Mouse (Mus musculus) hindbrain, embryonic 15.5 days (tissue): Measurements from ENCODE around the gene Cgnl1. TPM values are rescaled to one million over a fixed set of nuclear protein-coding genes. Genes with fewer than 3 reads are reported as not detected.
"Not testable (repeated sequence)": the region's sequence is repeated elsewhere in the genome, so short reads cannot be mapped to it uniquely, and the experiment has no call there.

Experiments used
- ATAC-seq: fragments of 200-750 bp; cut with Nextera tagmentation; 2 replicates; pipeline ENCODE4 v1.8.0; 2017; ENCODE audit warnings: low read depth, moderate number of reproducible peaks, moderate TSS enrichment; ENCODE audit not compliant: low FRiP score
- H3K27ac ChIP-seq: fragments of 300-500 bp; sonication (generic); replicated peaks from 2 replicates; pipeline ENCODE4 v1.5.1; 2015; ENCODE audit warnings: mild to moderate bottlenecking, inconsistent platforms
- H3K27me3 ChIP-seq: fragments of 300-500 bp; sonication (generic); 2 replicates; pipeline ENCODE4 v1.6.1; 2015; ENCODE audit warnings: control low read depth, inconsistent platforms
- H3K36me3 ChIP-seq: fragments of 300-500 bp; sonication (generic); 2 replicates; pipeline ENCODE4 v1.6.1; 2015; ENCODE audit warnings: control low read depth, inconsistent platforms
- H3K4me1 ChIP-seq: fragments of 300-500 bp; sonication (generic); replicated peaks from 2 replicates; pipeline ENCODE4 v1.6.1; 2015; ENCODE audit warnings: control low read depth, inconsistent platforms
- H3K4me2 ChIP-seq: fragments of 300-500 bp; sonication (generic); 2 replicates; pipeline ENCODE4 v1.6.1; 2015; ENCODE audit warnings: moderate library complexity, mild to moderate bottlenecking, inconsistent platforms
- H3K4me3 ChIP-seq: fragments of 300-500 bp; sonication (generic); 2 replicates; pipeline ENCODE4 v1.5.1; 2015; ENCODE audit warnings: mild to moderate bottlenecking, inconsistent platforms
- H3K9ac ChIP-seq: fragments of 300-500 bp; sonication (generic); 2 replicates; pipeline ENCODE4 v1.6.1; 2015; ENCODE audit warnings: inconsistent platforms
- H3K9me3 ChIP-seq: fragments of 300-500 bp; sonication (generic); 2 replicates; pipeline ENCODE4 v1.6.1; 2016; ENCODE audit warnings: control low read depth, inconsistent platforms
- WGBS: fragments of 180-500 bp; shearing (Covaris S2); methylation state at CpG from one replicate; pipeline ENCODE4 v1.1.7; 2015; 5-methylcytosine and 5-hydroxymethylcytosine counted together
- polyA plus RNA-seq: library from polyadenylated mRNA; unstranded; fragments of >200 nt; fragmentation: Nextera tagmentation; extraction: Ambion mirVana; gene quantifications from 2 replicates; pipeline ENCODE4 v1.2.1, GENCODE M21; 2015

Gene Cgnl1
- polyA plus RNA-seq, 1 experiment from 2014 or later, result 6.7 TPM

DNA sequence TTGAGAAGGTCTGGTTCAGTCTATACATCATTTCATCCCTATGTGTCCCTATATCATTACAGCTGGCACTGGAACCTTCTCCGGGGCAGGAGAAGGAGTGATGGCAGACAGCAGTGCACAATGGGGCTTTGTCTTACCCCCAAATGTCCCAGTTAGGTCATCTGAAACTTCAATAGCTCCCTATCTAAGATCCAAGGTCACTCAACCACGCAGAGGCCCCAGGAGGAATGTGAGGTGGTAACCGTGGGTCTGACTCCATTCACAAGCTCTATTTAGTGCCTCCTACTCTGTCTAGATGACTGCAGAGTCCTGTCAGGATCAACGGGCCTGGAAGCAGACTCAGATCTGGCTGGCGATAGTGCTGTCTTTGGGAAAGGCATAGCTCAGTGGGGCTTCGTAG lies 142.5 kb downstream of the Cgnl1 start:
- no peaks in the 10 kb centered on the region for H3K36me3 ChIP-seq
- H3K27me3 ChIP-seq, result no peaks in the 10 kb centered on the region
- ATAC-seq, result no peak
- no peaks in the 10 kb centered on the region for H3K9me3 ChIP-seq
- no peak overlapping the region for H3K4me2 ChIP-seq
- no peak overlapping the region for H3K4me3 ChIP-seq
- 44% methylated on average over 6 of the region's 6 CpGs for WGBS
- no peak overlapping the region for H3K27ac ChIP-seq
- no peaks in the 10 kb centered on the region for H3K4me1 ChIP-seq
- H3K9ac ChIP-seq, result no peak overlapping the region

DNA sequence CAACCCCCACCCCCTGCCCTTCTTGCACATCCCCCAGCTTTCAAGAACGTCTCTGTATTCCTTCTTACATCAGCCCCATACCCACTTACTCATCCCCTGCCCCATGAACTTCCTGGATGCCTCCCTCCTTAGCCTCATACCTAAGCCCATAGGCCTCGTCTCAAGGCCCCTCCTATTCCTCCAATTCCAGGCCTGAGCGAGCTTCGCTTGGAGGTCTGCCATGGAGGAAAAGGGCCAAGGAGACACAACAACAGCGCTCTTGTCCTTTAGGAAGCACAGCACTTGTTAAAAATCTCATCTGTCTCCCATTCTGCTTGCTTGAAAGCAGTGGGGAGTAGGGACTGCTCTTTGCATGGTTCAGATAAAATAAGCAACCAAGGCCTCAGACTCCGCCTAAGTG lies 143.1 kb downstream of the Cgnl1 start:
- Histone ChIP-seq H3K27ac (no peak overlapping the region), H3K9me3 (no peaks in the 10 kb centered on the region), H3K4me1 (no peaks in the 10 kb centered on the region), H3K36me3 (no peaks in the 10 kb centered on the region), H3K27me3 (no peaks in the 10 kb centered on the region), H3K4me3 (no peak overlapping the region), H3K9ac (no peak overlapping the region), H3K4me2 (no peak overlapping the region)
- 69% methylated on average over 6 of the region's 6 CpGs for WGBS
- ATAC-seq, result no peak

DNA sequence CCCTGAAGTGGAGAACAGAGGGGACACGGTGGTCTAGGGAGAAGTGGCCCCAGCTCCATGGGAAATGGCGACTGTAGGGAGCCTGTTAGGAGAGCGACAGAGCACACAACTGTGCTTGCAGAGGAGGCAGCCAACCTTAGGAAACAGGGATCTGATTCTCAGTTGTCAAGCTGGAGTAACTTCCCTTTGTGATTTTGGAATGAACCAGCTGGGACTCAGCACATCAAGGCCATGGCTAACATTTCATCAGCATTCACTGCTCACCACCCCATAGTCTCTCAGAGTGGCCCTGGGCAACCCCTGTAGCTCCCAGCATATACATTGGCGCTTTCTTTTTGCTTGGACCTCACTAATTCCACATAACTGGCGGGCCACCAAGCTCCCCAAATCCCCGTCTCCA lies 145.4 kb downstream of the Cgnl1 start:
- Histone ChIP-seq H3K27me3 (no peaks in the 10 kb centered on the region), H3K9me3 (no peaks in the 10 kb centered on the region), H3K4me2 (no peak overlapping the region), H3K9ac (no peak overlapping the region), H3K27ac (no peak overlapping the region), H3K36me3 (no peaks in the 10 kb centered on the region), H3K4me1 (no peaks in the 10 kb centered on the region), H3K4me3 (no peak overlapping the region)
- 87% methylated on average over 6 of the region's 6 CpGs for WGBS
- ATAC-seq, result no peak

DNA sequence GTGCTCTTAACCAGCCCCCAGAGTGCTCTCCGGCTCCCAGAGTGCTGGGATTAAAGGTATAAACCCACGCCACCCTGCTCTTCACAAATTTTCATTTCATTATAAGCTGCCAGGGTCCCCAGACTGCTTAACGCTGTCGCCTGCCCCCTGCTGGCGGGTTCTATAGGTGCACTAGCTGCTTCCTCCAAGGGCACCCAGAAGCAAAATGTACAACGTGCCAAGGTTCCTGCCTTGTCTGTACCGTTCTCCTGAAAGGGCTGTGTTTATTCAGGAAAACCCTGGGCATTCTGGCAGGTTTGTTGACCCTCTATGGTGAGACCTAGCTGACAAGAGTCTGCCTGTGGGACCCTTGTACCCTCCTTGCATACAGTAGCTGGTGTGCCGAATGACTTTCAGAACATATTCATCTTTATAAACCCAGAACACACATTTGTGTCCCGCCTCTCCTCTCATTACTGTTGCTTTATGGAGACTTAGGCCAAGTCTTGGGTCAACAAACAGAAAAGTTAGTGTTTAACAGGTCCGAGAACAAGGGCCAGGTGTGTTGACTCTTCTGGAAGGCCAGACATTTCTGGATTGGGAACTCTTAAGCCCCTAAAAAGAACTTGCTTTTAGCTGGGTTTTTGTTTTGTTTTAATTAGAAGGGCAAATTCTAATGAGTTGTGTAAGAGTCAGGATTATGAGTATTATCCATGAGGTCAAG lies 146.5 kb downstream of the Cgnl1 start:
- Histone ChIP-seq H3K9me3 (no peaks in the 10 kb centered on the region), H3K27ac (no peak overlapping the region), H3K36me3 (no peaks in the 10 kb centered on the region), H3K27me3 (no peaks in the 10 kb centered on the region), H3K4me1 (no peaks in the 10 kb centered on the region), H3K9ac (no peak overlapping the region), H3K4me2 (no peak overlapping the region), H3K4me3 (no peak overlapping the region)
- ATAC-seq, result no peak
- WGBS, result 52% methylated on average over 10 of the region's 10 CpGs

DNA sequence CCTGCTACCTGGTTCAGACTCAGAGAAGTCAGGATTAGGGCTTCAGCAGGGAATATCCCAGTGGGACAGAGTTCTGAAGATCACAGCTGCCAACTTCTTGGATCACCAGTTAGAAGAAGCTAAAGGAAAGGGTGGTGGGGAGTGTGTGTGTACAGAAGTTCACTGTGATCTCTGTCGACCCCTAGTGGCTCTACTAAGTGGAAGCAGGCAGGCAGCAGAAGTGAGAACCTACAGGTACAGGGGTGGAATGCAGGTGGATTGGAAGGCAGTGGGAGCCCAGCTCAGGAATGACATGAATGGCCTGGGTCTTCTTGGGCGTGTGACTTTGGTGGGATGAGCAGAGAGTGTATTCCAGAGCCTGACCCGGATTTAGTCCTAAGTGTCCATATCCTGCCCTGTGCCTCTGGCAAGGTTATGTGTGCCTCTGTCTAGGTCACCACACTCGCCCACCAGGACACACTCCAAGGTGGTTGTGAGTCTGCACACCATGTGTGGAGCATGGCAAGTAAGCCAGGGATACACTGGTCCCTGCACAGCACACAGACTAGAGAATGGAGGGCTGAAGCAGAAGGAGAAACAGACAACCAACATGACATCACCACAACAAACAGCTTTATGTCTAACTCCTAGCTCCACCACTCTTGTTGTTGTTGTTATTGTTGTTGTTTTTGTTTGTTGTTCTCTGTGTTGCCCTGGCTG lies 147.4 kb downstream of the Cgnl1 start:
- H3K27ac ChIP-seq, result no peak overlapping the region
- no peak overlapping the region for H3K4me2 ChIP-seq
- H3K9ac ChIP-seq, result no peak overlapping the region
- ATAC-seq, result peak; percentile 73; the same call in 1 of the 2 replicates
- H3K9me3 ChIP-seq, result no peaks in the 10 kb centered on the region
- no peak overlapping the region for H3K4me3 ChIP-seq
- no peaks in the 10 kb centered on the region for H3K27me3 ChIP-seq
- H3K36me3 ChIP-seq, result no peaks in the 10 kb centered on the region
- H3K4me1 ChIP-seq, result no peaks in the 10 kb centered on the region
- WGBS, result 39% methylated on average over 4 of the region's 4 CpGs

DNA sequence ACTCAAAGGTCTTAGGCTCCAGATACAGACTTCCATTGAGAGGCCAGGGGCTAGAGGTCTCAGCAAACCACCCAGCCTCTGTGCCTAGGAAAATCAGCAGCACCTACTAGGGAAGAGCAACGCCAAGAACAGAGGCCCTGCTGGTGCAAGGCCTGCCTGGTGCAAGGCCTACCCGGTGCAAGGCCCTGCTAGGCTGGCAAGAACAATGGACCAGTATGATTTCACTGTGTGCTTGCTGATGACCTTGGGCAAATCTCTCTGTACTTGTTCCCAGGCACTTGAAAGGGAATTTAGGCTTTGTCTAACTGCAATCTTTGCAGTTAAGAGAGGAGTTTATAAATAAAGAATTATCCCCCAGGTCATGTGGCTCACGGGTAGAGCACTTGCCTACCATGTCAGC lies 148.8 kb downstream of the Cgnl1 start:
- Histone ChIP-seq H3K9me3 (no peaks in the 10 kb centered on the region), H3K9ac (no peak overlapping the region), H3K4me1 (no peaks in the 10 kb centered on the region), H3K27me3 (no peaks in the 10 kb centered on the region), H3K27ac (no peak overlapping the region), H3K4me3 (no peak overlapping the region), H3K36me3 (no peaks in the 10 kb centered on the region), H3K4me2 (no peak overlapping the region)
- WGBS, result 67% methylated on average over 3 of the region's 3 CpGs
- ATAC-seq, result no peak

DNA sequence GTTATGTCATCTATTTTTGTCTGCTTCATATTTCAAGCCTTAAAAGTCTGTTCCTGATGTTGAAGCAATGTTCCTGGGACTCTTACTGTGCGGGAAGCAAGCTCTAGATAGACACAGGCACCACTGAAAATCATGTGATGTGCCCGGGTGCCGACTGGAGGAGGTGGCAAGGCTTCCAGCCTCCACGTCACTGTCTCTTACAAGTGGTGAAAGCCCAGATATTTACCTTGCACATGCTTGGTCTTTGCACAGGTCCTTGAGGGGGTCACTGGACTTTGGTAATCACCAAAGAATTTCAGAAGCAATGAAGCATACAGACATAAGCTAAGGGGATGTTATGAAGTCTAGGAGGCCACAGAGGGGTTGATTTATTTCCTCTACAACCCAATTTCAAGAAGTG lies 149.4 kb downstream of the Cgnl1 start:
- no peak for ATAC-seq
- H3K4me1 ChIP-seq, result no peaks in the 10 kb centered on the region
- no peaks in the 10 kb centered on the region for H3K9me3 ChIP-seq
- H3K36me3 ChIP-seq, result no peaks in the 10 kb centered on the region
- 93% methylated on average over 4 of the region's 4 CpGs for WGBS
- H3K4me2 ChIP-seq, result no peak overlapping the region
- no peaks in the 10 kb centered on the region for H3K27me3 ChIP-seq
- H3K27ac ChIP-seq, result no peak overlapping the region
- H3K9ac ChIP-seq, result no peak overlapping the region
- H3K4me3 ChIP-seq, result no peak overlapping the region

DNA sequence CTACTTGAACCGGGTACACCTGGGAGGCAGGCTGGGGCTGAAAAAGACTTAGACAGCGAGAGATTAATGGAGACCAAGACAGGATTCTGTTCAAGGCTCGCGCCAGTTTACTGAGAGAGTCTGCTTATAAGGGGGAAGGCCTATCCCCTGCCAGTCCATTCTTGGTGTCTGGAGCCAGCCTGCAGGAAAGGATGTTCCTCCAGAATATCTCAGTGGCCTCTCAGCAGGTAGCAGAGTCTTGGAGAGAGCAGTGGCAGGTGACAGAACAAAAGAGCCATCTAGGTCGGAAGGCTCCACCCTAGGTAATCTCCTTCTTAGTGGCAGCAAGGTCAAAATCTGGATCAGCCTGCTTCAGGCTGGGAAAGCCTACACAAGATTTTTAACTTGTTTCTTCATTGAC lies 151.3 kb downstream of the Cgnl1 start:
- H3K4me1 ChIP-seq, H3K4me2 ChIP-seq, ATAC-seq, H3K27me3 ChIP-seq, H3K4me3 ChIP-seq, H3K9ac ChIP-seq, H3K9me3 ChIP-seq, H3K27ac ChIP-seq, H3K36me3 ChIP-seq: not testable (repeated sequence)
- 81% methylated on average over 5 of the region's 5 CpGs for WGBS

DNA sequence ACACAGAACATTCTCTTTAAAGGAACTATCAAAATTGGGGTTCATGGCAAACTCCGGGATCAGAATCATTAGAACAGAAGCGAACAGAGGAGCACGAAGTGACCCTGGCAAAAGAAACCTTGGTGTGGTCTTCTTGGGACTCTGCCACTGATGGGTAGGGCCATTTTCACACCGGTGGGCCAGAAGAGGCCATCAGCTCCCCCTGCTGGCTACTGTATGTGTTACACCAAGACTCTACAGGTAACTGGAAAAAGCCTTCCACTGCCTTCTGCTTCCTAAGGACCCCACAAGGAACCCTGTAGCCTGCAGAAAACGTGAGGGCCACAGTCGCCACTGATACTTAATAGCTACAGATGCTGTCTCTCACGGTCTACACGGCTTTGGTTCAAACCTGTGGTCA lies 154.0 kb downstream of the Cgnl1 start:
- H3K27ac ChIP-seq, result no peak overlapping the region
- no peak overlapping the region for H3K9ac ChIP-seq
- 56% methylated on average over 8 of the region's 8 CpGs for WGBS
- no peaks in the 10 kb centered on the region for H3K9me3 ChIP-seq
- no peaks in the 10 kb centered on the region for H3K36me3 ChIP-seq
- no peak for ATAC-seq
- H3K4me2 ChIP-seq, result no peak overlapping the region
- H3K4me3 ChIP-seq, result no peak overlapping the region
- no peaks in the 10 kb centered on the region for H3K4me1 ChIP-seq
- no peaks in the 10 kb centered on the region for H3K27me3 ChIP-seq

DNA sequence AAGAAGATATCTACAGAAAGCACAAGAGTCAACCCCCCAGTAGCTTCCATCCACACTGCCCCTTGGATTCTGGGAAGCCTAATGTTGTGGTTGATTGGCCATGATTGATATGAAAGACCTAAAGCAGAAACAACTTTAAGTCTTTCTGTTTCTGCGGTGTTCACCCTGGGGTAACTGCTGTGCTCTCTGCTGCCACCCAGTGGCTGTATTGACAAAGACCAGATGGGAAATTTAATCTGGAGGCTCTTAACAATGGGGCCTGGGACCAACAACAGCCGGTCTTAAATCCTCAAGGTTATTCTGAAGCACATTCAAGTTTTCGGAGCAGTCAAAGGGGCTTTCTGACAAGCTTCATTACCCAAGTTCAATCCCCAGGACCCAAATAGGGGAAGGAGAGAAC lies 155.2 kb downstream of the Cgnl1 start:
- H3K27me3 ChIP-seq, result no peaks in the 10 kb centered on the region
- no peaks in the 10 kb centered on the region for H3K9me3 ChIP-seq
- ATAC-seq, result no peak
- H3K36me3 ChIP-seq, result no peaks in the 10 kb centered on the region
- no peak overlapping the region for H3K4me3 ChIP-seq
- H3K27ac ChIP-seq, result no peak overlapping the region
- H3K4me2 ChIP-seq, result no peak overlapping the region
- no peaks in the 10 kb centered on the region for H3K4me1 ChIP-seq
- 9% methylated on average over 3 of the region's 3 CpGs for WGBS
- no peak overlapping the region for H3K9ac ChIP-seq

DNA sequence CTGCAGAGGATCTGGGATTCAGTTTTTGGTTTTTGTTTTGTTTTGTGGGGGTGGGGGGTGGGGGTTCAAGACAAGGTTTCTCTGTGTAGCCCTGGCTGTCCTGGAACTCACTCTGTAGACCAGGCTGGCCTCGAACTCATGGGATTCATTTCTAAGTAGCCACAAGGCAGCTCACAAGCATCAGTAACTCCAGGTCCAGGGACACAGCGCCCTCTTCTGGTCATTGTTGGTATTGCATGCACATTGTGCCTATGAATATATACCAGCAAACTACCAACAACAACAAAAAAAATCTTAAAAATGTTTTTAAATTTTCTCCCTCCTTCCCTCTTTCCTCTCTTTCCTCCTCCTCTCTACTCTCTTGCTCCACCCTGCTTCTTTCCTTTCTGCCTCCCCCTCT lies 156.8 kb downstream of the Cgnl1 start:
- H3K27me3 ChIP-seq, result no peaks in the 10 kb centered on the region
- no peak overlapping the region for H3K9ac ChIP-seq
- ATAC-seq, result no peak
- no peak overlapping the region for H3K4me2 ChIP-seq
- no peak overlapping the region for H3K4me3 ChIP-seq
- no peaks in the 10 kb centered on the region for H3K36me3 ChIP-seq
- H3K4me1 ChIP-seq, result 0 out of 2 replicates have a peak, but pooled peaks cover 1% of the 10 kb centered on the region
- H3K9me3 ChIP-seq, result no peaks in the 10 kb centered on the region
- 35% methylated on average over 2 of the region's 2 CpGs for WGBS
- no peak overlapping the region for H3K27ac ChIP-seq

DNA sequence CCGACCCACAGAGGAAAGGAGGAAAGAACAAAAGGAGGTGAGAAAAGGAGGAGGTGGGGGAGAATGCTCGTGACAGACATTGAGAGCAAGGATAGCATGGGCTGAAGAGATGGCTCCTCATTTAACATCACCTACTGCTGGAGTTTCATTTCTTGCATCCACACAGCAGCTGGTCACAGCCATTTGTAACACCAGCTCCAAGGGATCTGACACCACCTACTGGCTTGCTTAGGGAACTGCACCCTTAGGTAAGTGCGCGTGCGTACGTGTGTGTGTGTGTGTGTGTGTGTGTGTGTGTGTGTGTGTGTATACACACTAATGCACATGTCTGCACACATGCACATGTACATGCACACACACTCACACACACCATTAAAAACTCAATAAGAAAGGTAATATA lies 158.4 kb downstream of the Cgnl1 start:
- 0 out of 2 replicates have a peak, but pooled peaks cover 3% of the 10 kb centered on the region for H3K4me1 ChIP-seq
- H3K4me3 ChIP-seq, result no peak overlapping the region
- H3K27ac ChIP-seq, result no peak overlapping the region
- H3K36me3 ChIP-seq, result no peaks in the 10 kb centered on the region
- ATAC-seq, result no peak
- no peak overlapping the region for H3K4me2 ChIP-seq
- 95% methylated on average over 6 of the region's 6 CpGs for WGBS
- no peak overlapping the region for H3K9ac ChIP-seq
- no peaks in the 10 kb centered on the region for H3K27me3 ChIP-seq
- H3K9me3 ChIP-seq, result no peaks in the 10 kb centered on the region

DNA sequence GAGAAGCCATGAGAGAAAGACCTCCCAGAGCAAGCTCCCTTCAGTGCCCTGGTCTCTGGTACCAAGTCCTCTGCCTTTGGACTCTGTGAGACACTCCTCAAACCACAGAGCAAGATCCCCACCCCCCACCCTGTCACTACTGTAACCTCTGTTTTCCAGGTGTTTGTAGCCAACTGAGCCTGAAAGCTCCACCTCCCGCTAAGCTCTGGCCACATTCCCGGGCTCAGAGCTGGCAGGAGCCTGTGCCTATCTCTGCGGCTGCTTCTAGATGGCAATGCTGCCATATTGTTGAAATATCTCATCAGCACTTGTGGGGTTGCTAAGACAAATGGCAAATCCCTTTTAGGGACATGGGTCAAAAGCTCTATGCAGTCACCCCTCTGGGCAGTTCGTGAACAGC lies 159.5 kb downstream of the Cgnl1 start:
- H3K9me3 ChIP-seq, result no peaks in the 10 kb centered on the region
- no peaks in the 10 kb centered on the region for H3K36me3 ChIP-seq
- 77% methylated on average over 4 of the region's 4 CpGs for WGBS

More for the DNA sequence above, 159.5 kb downstream of the Cgnl1 start:
- Histone ChIP-seq H3K27ac (no peak overlapping the region), H3K4me3 (no peak overlapping the region), H3K4me2 (no peak overlapping the region), H3K27me3 (no peaks in the 10 kb centered on the region), H3K4me1 (0 out of 2 replicates have a peak, but pooled peaks cover 3% of the 10 kb centered on the region), H3K9ac (no peak overlapping the region)
- ATAC-seq, result no peak
